In the genomic region with DNA sequence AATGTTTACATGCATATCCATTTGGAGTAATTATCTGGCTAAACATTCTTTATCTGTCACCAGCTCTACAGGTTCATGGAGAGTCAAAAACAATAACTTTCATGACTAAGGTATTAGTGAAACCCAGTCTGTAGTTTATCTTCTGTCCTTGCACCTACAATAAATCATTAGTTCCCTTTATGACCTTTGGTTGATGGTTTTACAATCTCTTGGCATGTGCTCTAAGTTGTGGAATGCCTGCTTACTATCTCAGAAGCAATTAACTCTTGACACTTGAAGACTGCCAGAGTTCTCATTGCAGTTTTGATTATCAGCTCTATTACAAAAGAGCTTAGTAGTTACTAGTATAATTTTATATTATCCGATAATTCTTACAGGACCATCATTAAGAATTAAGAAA, we compare ENCODE assay signal across 23 mouse cellular contexts. TPM values are rescaled to one million over a fixed set of nuclear protein-coding genes. Genes with fewer than 3 reads are reported as not detected.
"Had no signal": no experiment of that assay in that cellular context is flagged by ENCODE, and none has a peak within 500 bp of the region (broad histone marks: within the 10 kb centered on the region; RNA-seq: fewer than 3 reads in every experiment).

No protein-coding gene starts in this region.

- H3K4me2 ChIP-seq: liver, embryonic 13.5 days; midbrain, embryonic 13.5 days; neural tube, embryonic 13.5 days; stomach, embryonic 15.5 days had no signal

- H3K4me3 ChIP-seq: left cerebral cortex, adult 2 months; liver, embryonic 13.5 days; midbrain, embryonic 10.5 days; midbrain, embryonic 13.5 days; myocyte; neural tube, embryonic 13.5 days; stomach, embryonic 15.5 days had no signal

- ATAC-seq: midbrain, embryonic 13.5 days; midbrain, embryonic 16.5 days had no signal

- DNase-seq: kidney, adult 11 months; kidney, adult 9 months; kidney, postnatal 25 days; layer of hippocampus, postnatal 36 days; liver, embryonic 13.5 days; lung, adult 2 months; retina, postnatal 1 day; right cerebral cortex, postnatal 25 days; spleen, adult 18-20 months; thymus, postnatal 25 days had no signal

- H3K27me3 ChIP-seq: liver, embryonic 13.5 days; midbrain, embryonic 13.5 days; neural tube, embryonic 13.5 days; stomach, embryonic 15.5 days had no signal

- H3K36me3 ChIP-seq: liver, embryonic 13.5 days; midbrain, embryonic 10.5 days; midbrain, embryonic 13.5 days; neural tube, embryonic 13.5 days; stomach, embryonic 15.5 days had no signal

- H3K4me1 ChIP-seq: liver, embryonic 13.5 days; midbrain, embryonic 10.5 days; midbrain, embryonic 13.5 days; neural tube, embryonic 13.5 days; stomach, embryonic 15.5 days had no signal

- H3K27ac ChIP-seq: left cerebral cortex, adult 2 months; liver, embryonic 13.5 days; macrophage; midbrain, embryonic 10.5 days; midbrain, embryonic 13.5 days; neural tube, embryonic 13.5 days; stomach, embryonic 15.5 days had no signal

- H3K9ac ChIP-seq: liver, embryonic 13.5 days; midbrain, embryonic 13.5 days; neural tube, embryonic 13.5 days; stomach, embryonic 15.5 days had no signal

- H3K9me3 ChIP-seq: liver, embryonic 13.5 days; midbrain, embryonic 10.5 days; midbrain, embryonic 13.5 days; neural tube, embryonic 13.5 days; stomach, embryonic 15.5 days had no signal

RNA-seq across cellular contexts. Expression of a gene that starts 36.6 kb away (rescaled TPM):
- polyA plus RNA-seq: limb, embryonic 11.5 days; limb, embryonic 14.5 days; liver, adult 2 months; liver, embryonic 13.5 days; liver, embryonic 16.5 days; lung, embryonic 16.5 days; macrophage; midbrain, embryonic 10.5 days; midbrain, embryonic 13.5 days; myocyte had no signal

RNA-seq across cellular contexts. Expression of a gene that starts 39.8 kb away (rescaled TPM):
- polyA plus RNA-seq: limb, embryonic 11.5 days; macrophage; myocyte; neural tube, embryonic 13.5 days had no signal
